Mouse (Mus musculus) erythroblast, embryonic 14.5 days (primary cell): ENCODE results near the gene Tmem163. TPM values are rescaled to one million over a fixed set of nuclear protein-coding genes. Genes with fewer than 3 reads are reported as not detected.

Source experiments
- H3K27me3 ChIP-seq: 2 replicates; pipeline ENCODE4 v1.6.1; 2012; ENCODE audit warnings: inconsistent platforms; ENCODE audit not compliant: control insufficient read depth
- H3K36me3 ChIP-seq: 2 replicates; pipeline ENCODE4 v1.6.1; 2012; ENCODE audit warnings: mild to moderate bottlenecking, inconsistent platforms; ENCODE audit not compliant: control insufficient read depth
- H3K4me1 ChIP-seq: 2 replicates; pipeline ENCODE4 v1.6.1; 2012; ENCODE audit warnings: inconsistent platforms; ENCODE audit not compliant: control insufficient read depth
- H3K4me3 ChIP-seq: replicated peaks from 2 replicates; pipeline ENCODE3; 2012; ENCODE audit warnings: moderate library complexity, mild to moderate bottlenecking, inconsistent platforms
- H3K9me3 ChIP-seq: 2 replicates; pipeline ENCODE4 v1.6.1; 2012; ENCODE audit warnings: low read length, inconsistent platforms, mixed read lengths; ENCODE audit not compliant: control insufficient read depth
- GATA1 ChIP-seq: IDR thresholded peaks from 2 replicates; pipeline ENCODE4 v1.6.1; 2012; ENCODE audit warnings: low read length, inconsistent platforms, mixed read lengths
- TAL1 ChIP-seq: IDR thresholded peaks from 3 replicates; pipeline ENCODE4 v1.6.1; 2012; ENCODE audit warnings: low read length, inconsistent platforms, mixed read lengths
- polyA plus RNA-seq: library from polyadenylated mRNA; stranded (reverse); fragments of >175 nt; gene quantifications from 2 replicates; pipeline ENCODE4 v1.2.3, GENCODE M21; 2012

Gene Tmem163
- polyA plus RNA-seq, 1 experiment: not detected

DNA sequence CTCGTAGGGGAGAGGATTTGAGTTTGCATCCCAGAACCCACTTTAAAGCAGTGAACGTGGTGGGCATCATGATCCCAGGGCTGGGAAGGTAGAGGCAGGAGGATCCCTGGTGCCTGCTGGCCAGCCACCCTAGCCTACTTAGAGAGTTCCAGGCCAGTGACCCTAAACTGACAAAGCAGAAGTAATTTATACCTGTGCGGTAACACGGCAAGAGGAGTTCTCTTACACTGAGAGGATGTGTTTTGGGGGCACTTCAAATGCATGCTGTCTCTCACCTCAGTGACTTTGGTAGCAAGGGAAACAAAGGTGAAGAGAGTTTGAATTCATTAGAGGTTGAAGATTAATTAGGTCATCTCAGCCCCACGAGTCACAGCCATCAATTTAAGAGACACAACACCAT is 101.4 kb downstream of the Tmem163 start:
- TF ChIP-seq GATA1: no peak
- TF ChIP-seq TAL1: no peak
- Histone ChIP-seq H3K27me3 (no peaks in the 10 kb centered on the region), H3K9me3 (no peaks in the 10 kb centered on the region), H3K4me1 (no peaks in the 10 kb centered on the region), H3K4me3 (no peak overlapping the region), H3K36me3 (no peaks in the 10 kb centered on the region)

DNA sequence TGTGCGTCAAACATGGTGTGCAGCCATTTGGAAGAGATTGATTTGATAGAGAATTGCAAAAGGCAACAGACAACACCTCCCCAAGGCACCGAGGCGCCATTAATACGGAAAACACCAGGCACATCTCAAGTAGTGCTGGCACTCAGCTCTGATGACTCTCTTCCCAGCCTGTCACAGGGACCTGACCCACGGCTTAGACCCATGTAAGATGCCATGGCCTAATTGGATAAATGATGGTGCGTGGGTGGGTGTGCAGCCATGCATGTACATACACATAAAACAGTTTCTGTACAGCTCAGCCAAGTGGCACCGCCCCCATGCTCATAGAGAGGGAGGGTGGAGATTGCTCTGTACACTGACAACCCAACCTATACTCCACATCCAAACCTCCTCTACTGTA is 102.3 kb downstream of the Tmem163 start:
- TF ChIP-seq TAL1 (no peak), GATA1 (no peak)
- Histone ChIP-seq H3K27me3 (no peaks in the 10 kb centered on the region), H3K36me3 (no peaks in the 10 kb centered on the region), H3K4me3 (no peak overlapping the region), H3K4me1 (no peaks in the 10 kb centered on the region), H3K9me3 (no peaks in the 10 kb centered on the region)

DNA sequence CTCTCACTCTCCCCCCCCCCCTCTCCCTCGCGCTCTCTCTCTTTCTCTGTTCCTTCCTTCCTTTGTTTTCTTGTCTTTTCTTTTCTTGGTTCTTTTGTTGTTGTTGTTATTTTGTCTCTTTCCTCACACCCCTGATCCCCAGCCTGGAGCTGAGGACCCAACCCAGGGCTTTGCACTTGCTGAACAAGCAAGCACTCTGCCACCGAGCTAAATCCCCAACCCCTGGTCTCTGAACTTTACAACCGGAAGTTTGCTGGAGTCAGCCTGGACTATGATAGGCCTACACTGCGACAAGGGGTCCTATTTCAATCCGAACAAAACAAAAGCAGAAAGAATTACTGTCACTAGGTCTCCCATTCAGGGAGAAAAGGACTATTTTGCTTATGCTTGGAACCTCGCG is 102.8 kb downstream of the Tmem163 start:
- H3K9me3 ChIP-seq: no peaks in the 10 kb centered on the region
- TF ChIP-seq GATA1 (no peak), TAL1 (no peak)
- no peaks in the 10 kb centered on the region for H3K27me3 ChIP-seq
- no peaks in the 10 kb centered on the region for H3K36me3 ChIP-seq
- H3K4me1 ChIP-seq: no peaks in the 10 kb centered on the region
- no peak overlapping the region for H3K4me3 ChIP-seq

DNA sequence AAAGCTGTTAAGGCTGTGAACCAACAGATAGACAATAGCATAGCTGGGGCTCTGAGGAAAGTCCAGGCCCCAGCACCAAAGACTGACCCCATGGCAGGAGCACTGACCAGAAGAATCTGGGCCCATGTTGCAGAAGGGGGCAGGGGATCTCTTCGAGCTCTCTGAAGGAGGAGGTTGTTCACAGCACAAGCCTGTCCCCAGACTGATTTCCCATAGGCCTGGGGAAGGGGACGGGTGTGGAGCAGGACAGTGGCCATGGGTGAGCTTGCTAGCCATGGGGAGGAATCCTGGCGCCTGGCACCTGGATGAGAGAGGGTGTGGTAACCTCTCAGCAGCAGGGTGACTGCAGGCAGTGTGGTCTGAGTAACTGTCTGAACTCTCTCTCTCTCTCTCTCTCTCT is 103.2 kb downstream of the Tmem163 start:
- Histone ChIP-seq H3K4me3 (no peak overlapping the region), H3K4me1 (no peaks in the 10 kb centered on the region)

DNA sequence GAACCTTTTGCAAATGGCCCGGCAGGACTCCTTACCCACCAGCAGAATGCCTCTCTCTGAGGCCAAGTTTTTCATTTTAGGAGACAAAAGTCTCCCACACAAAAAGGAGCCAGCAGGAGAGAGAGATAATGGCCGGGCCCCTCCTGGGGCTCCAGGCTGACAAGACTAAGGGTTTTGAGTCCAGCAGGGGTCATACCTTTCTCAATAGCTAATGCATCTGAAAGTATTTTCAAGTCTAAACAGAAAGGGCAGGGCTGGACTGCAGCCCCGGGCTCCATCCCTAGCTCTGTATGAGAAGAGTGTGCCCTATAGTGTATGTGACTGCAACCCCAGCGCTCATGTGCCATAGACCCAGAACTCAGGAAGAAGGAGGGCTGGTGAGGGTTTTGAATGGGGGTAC is 103.7 kb downstream of the Tmem163 start:
- Histone ChIP-seq H3K27me3 (no peaks in the 10 kb centered on the region), H3K4me1 (no peaks in the 10 kb centered on the region), H3K4me3 (no peak overlapping the region), H3K9me3 (no peaks in the 10 kb centered on the region), H3K36me3 (no peaks in the 10 kb centered on the region)
- no peak for TF ChIP-seq GATA1
- no peak for TF ChIP-seq TAL1

More for the DNA sequence above, 103.2 kb downstream of the Tmem163 start:
- Histone ChIP-seq H3K9me3 (no peaks in the 10 kb centered on the region), H3K36me3 (no peaks in the 10 kb centered on the region), H3K27me3 (no peaks in the 10 kb centered on the region)
- no peak for TF ChIP-seq TAL1
- TF ChIP-seq GATA1: no peak

DNA sequence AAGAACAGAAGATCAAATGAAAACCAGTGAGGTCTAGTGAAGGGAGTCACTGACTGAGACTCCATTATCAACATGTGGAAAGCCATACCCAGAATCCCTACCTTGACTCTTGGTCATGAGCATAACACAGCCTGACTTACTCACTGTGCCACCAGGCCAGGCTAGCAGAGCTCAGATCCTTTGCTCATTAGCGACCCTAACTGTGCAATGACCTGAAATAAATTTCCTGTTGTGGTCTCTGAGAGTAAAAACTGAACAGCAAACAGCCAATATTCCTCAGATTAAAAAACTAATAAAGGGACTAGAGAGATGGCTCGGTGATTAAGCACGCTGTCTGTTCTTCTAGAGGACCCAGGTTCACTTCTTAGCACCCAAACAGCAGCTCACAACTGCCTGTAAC is 106.2 kb downstream of the Tmem163 start:
- no peaks in the 10 kb centered on the region for H3K9me3 ChIP-seq
- TF ChIP-seq TAL1: no peak
- TF ChIP-seq GATA1: no peak

DNA sequence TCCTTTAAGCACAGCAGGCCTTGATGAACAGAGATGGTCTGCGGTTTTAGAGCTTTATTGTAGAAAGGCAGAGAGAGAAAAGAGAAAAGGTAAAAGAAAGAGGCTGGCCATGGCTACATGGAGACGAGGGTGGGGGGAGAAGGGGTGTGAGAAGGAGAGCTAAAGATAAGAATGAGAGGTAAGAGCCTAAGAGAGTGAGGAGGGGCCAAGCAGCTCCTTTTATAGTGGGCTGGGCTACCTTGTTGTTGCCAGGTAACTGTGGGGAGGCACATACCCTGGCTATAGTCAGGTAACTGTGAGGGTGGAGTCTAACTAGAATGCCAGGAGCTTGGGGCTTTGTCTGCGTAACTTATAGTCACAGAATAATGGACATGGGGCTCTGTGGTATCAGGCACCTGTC is 110.7 kb downstream of the Tmem163 start:
- H3K36me3 ChIP-seq: no peaks in the 10 kb centered on the region
- H3K27me3 ChIP-seq: no peaks in the 10 kb centered on the region
- H3K9me3 ChIP-seq: no peaks in the 10 kb centered on the region; the same call in 1 of the 2 replicates
- no peak for TF ChIP-seq TAL1
- no peak for TF ChIP-seq GATA1
- no peaks in the 10 kb centered on the region for H3K4me1 ChIP-seq
- H3K4me3 ChIP-seq: no peak overlapping the region

More for the DNA sequence above, 106.2 kb downstream of the Tmem163 start:
- H3K4me1 ChIP-seq: no peaks in the 10 kb centered on the region
- no peaks in the 10 kb centered on the region for H3K27me3 ChIP-seq
- no peaks in the 10 kb centered on the region for H3K36me3 ChIP-seq
- no peak overlapping the region for H3K4me3 ChIP-seq

DNA sequence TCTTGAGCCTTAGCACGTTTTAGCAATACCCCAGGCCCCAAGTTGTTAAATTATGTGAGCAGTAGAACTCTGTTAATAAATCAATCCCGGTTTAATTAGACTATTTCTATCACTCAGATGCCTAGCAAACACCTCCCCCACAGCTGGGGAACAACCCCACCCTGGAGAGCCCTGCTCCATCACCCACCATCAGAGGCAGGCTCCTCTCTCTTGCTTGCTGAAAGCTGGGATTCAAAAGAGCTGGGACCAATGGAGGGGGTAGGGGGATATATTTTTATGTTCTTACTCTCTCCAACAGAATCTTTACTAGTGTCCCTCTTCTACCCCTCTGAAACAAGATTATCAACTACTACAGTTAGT is 122.9 kb downstream of the Tmem163 start:
- no peak for TF ChIP-seq TAL1
- TF ChIP-seq GATA1: no peak
- no peaks in the 10 kb centered on the region for H3K9me3 ChIP-seq
- H3K4me1 ChIP-seq: no peaks in the 10 kb centered on the region
- H3K4me3 ChIP-seq: no peak overlapping the region
- no peaks in the 10 kb centered on the region for H3K27me3 ChIP-seq
- H3K36me3 ChIP-seq: no peaks in the 10 kb centered on the region

DNA sequence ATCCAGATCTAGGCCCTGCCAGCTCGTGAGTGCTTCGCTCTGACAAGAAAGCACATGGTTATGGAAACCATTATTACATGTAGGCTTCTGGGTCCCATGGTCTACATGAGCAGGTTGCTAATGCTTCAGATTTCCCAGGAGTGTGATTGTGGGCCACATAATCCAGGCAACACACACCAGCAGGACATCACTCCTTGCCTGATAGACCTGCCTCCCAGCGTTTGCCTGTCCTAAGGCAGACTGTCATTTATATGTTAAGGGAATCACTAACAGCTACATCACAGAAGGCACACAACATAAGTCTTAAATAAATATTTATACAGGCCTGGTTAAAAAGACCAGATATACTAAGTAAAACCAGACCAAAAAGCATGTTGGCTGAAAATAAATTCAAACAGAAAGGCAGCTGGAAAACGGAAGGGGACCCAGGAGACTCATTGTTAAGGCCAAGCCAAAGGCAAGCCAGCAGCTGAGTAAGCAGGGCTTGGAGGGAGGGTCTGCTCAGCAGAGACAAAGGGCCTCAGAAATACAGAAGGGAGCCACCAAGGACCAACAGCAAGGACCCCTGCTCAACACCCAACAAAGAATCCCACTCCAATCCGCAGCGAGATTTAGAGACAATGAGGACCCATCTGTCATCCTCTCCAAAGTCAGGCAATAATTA is 123.4 kb downstream of the Tmem163 start:
- Histone ChIP-seq H3K36me3 (no peaks in the 10 kb centered on the region), H3K9me3 (no peaks in the 10 kb centered on the region), H3K4me1 (no peaks in the 10 kb centered on the region), H3K4me3 (no peak overlapping the region), H3K27me3 (no peaks in the 10 kb centered on the region)
- TF ChIP-seq GATA1 (no peak), TAL1 (no peak)

DNA sequence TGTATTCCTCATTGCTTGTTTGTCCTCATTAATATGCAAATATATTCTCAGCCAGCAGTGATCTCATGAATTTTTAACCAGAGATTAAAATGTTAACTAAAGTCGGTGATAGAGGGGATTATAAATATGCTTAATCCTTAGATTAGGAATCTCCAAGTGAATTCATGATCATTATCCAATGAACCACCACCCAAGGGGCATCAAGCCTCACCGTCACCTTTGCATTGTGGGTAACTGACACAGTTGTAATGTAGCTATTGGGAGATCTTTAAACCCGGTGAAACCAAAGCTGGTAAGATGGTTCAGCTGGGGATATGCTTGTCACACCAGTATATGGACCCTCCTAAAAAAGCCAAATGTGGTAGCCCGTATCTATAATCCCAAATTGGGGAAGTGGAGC is 131.3 kb downstream of the Tmem163 start:
- no peak for TF ChIP-seq GATA1
- no peak for TF ChIP-seq TAL1
- H3K4me3 ChIP-seq: no peak overlapping the region
- no peaks in the 10 kb centered on the region for H3K36me3 ChIP-seq
- no peaks in the 10 kb centered on the region for H3K27me3 ChIP-seq
- H3K4me1 ChIP-seq: no peaks in the 10 kb centered on the region
- H3K9me3 ChIP-seq: no peaks in the 10 kb centered on the region
